In genomic region chr6:102120003-102120402, GRCm38 (mm10) we compare ENCODE assay signal across 14 mouse cellular contexts.
"Had no signal": no experiment of that assay in that cellular context is flagged by ENCODE, and none has a peak within 500 bp of the region (broad histone marks: within the 10 kb centered on the region; RNA-seq: fewer than 3 reads in every experiment).

No protein-coding gene starts in this region.

- DNase-seq: kidney, postnatal 36 days; layer of hippocampus, adult 9-11 months; layer of hippocampus, postnatal 36 days; left cerebral cortex, postnatal 4 days; lung, adult 18-20 months; retina, postnatal 1 day; thymus, adult 2 months; thymus, postnatal 36 days had no signal

- H3K27ac ChIP-seq: limb, embryonic 13.5 days; liver, embryonic 14.5 days; midbrain, embryonic 12.5 days; neural tube, embryonic 13.5 days; stomach, embryonic 15.5 days had no signal

- H3K36me3 ChIP-seq: limb, embryonic 13.5 days; midbrain, embryonic 12.5 days; neural tube, embryonic 13.5 days; stomach, embryonic 15.5 days had no signal

- ATAC-seq: midbrain, embryonic 16.5 days had no signal

- H3K4me1 ChIP-seq: limb, embryonic 13.5 days; midbrain, embryonic 12.5 days; neural tube, embryonic 13.5 days; stomach, embryonic 15.5 days had no signal

- H3K9me3 ChIP-seq: limb, embryonic 13.5 days; midbrain, embryonic 12.5 days; neural tube, embryonic 13.5 days; stomach, embryonic 15.5 days had no signal

- H3K4me2 ChIP-seq: limb, embryonic 13.5 days; midbrain, embryonic 12.5 days; neural tube, embryonic 13.5 days; stomach, embryonic 15.5 days had no signal

- H3K4me3 ChIP-seq: limb, embryonic 13.5 days; midbrain, embryonic 12.5 days; neural tube, embryonic 13.5 days; stomach, embryonic 15.5 days had no signal

- H3K27me3 ChIP-seq: limb, embryonic 13.5 days; midbrain, embryonic 12.5 days; neural tube, embryonic 13.5 days; stomach, embryonic 15.5 days had no signal

- H3K9ac ChIP-seq: limb, embryonic 13.5 days; liver, embryonic 14.5 days; midbrain, embryonic 12.5 days; neural tube, embryonic 13.5 days; stomach, embryonic 15.5 days had no signal
